Mouse (Mus musculus): ENCODE data around the gene Ptprh.

- TF ChIP-seq EP300 (IDR thresholded peaks at IDR 0.05; ENCODE audit: low read depth) (no peak), CTCF (IDR thresholded peaks at IDR 0.05; ENCODE audit: low read depth) (no peak)
Observed at GRCm38 (mm10) chr7:4602969-4603368, 872 bp downstream of the Ptprh start.

All from liver, postnatal 0 days (tissue).